Mouse (Mus musculus) brain, embryonic 14.5 days (tissue): ENCODE results near the gene Fxr2.

Source experiments
- CTCF ChIP-seq: fragments of 200-500 bp; IDR thresholded peaks from 2 replicates; pipeline ENCODE4 v1.5.1; 2012; ENCODE audit warnings: inconsistent platforms, mild to moderate bottlenecking, moderate library complexity, borderline replicate concordance; ENCODE audit not compliant: insufficient read depth, insufficient read length; ENCODE audit errors: extremely low read depth
- POLR2A ChIP-seq: fragments of 200-500 bp; IDR thresholded peaks from 2 replicates; pipeline ENCODE4 v1.6.1; 2012; ENCODE audit warnings: mild to moderate bottlenecking, inconsistent platforms, borderline replicate concordance; ENCODE audit not compliant: poor library complexity, insufficient read depth, insufficient read length, severe bottlenecking; ENCODE audit errors: extremely low read depth

- TF ChIP-seq POLR2A (no peak), CTCF (no peak; the same call in 1 of the 2 replicates)
These were observed 65.8 kb downstream of the Fxr2 start for GRCm38 (mm10) chr11:69698574-69698973.
